Comparison of ENCODE assay signal across 12 mouse cellular contexts in the genomic region with DNA sequence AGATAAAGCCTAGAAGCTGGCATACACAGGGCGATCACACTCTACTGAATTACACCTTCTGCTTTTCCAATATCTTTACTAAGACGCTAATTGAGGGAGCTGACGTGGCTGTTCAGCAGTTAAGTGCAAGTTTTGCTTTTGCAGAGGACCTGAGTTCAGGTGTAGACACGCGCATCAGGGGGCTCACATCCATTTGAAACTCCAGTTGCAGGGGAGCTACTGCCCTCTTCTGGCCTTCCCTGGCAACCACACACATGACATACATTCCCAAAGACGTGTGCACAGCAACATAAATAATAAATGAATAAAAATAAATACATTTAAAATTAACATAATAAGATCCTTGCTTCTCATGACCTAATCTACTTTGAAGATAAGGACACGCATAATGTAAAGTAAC. TPM values are rescaled to one million over a fixed set of nuclear protein-coding genes. Genes with fewer than 3 reads are reported as not detected.
DNase-seq lines count a peak whose midpoint lies in the region; ATAC-seq and TF ChIP-seq lines count a peak whose summit lies in the region.
"Had no signal": no experiment of that assay in that cellular context is flagged by ENCODE, and none has a peak within 500 bp of the region (broad histone marks: within the 10 kb centered on the region; RNA-seq: fewer than 3 reads in every experiment).

No protein-coding gene starts in this region.

- H3K4me2 ChIP-seq in heart, embryonic 12.5 days: no peak overlapping the region
- H3K4me2 ChIP-seq in hindbrain, embryonic 13.5 days: no peak overlapping the region
- H3K4me2 ChIP-seq: stomach, embryonic 15.5 days had no signal

- no peaks in the 10 kb centered on the region for H3K27me3 ChIP-seq in heart, adult 2 months (ENCODE audit: control insufficient read depth, insufficient read depth, low read length)
- H3K27me3 ChIP-seq in heart, embryonic 12.5 days (replicated peaks): no peaks in the 10 kb centered on the region
- no peaks in the 10 kb centered on the region for H3K27me3 ChIP-seq in hindbrain, embryonic 13.5 days
- H3K27me3 ChIP-seq: megakaryocyte, embryonic 14.5 days; stomach, embryonic 15.5 days had no signal

- no peak for TF ChIP-seq EP300 in heart, adult 2 months (IDR thresholded peaks at IDR 0.05; ENCODE audit: insufficient read depth, low read depth, low read length)

- TF ChIP-seq POLR2A in heart, adult 2 months (IDR thresholded peaks at IDR 0.05; ENCODE audit: insufficient read depth, low read depth, low read length): no peak

- no peaks in the 10 kb centered on the region; the same call in 1 of the 2 replicates for H3K4me1 ChIP-seq in heart, adult 2 months (ENCODE audit: control insufficient read depth, insufficient read depth, low read length)
- 0 out of 2 replicates have a peak, but pooled peaks cover 2% of the 10 kb centered on the region for H3K4me1 ChIP-seq in heart, embryonic 12.5 days (replicated peaks)
- H3K4me1 ChIP-seq in hindbrain, embryonic 13.5 days (replicated peaks): peaks cover 3% of the 10 kb centered on the region

- H3K4me3 ChIP-seq in heart, adult 2 months: no peak overlapping the region
- H3K4me3 ChIP-seq in heart, embryonic 12.5 days: no peak overlapping the region
- H3K4me3 ChIP-seq in hindbrain, embryonic 13.5 days: no peak overlapping the region
- H3K4me3 ChIP-seq: megakaryocyte, embryonic 14.5 days; stomach, embryonic 15.5 days had no signal

- 86% methylated on average over 7 of the region's 7 CpGs for WGBS in heart, adult 2 months
- WGBS in heart, embryonic 12.5 days: 80% methylated on average over 7 of the region's 7 CpGs
- WGBS in hindbrain, embryonic 13.5 days: 89% methylated on average over 7 of the region's 7 CpGs

- no peaks in the 10 kb centered on the region for H3K9me3 ChIP-seq in heart, embryonic 12.5 days (replicated peaks)
- no peaks in the 10 kb centered on the region for H3K9me3 ChIP-seq in hindbrain, embryonic 13.5 days
- H3K9me3 ChIP-seq: megakaryocyte, embryonic 14.5 days; stomach, embryonic 15.5 days had no signal

- TF ChIP-seq CTCF in heart, adult 2 months (IDR thresholded peaks at IDR 0.05): peak; percentile 57

- no peak for DNase-seq in heart, adult 2 months
- peak; percentile 27 for DNase-seq in retina, postnatal 1 day
- DNase-seq in retina, embryonic 14.5 days (ENCODE audit: low spot score): no peak
- peak; percentile 18 for DNase-seq in c-Kit-positive CD71-positive TER-119-positive erythroid progenitor cells, embryonic 14.5 days (ENCODE audit: low spot score)
- peak; percentile 29 to 36 for DNase-seq in thymus, postnatal 36 days
- DNase-seq in Muller cell, postnatal 12 days (ENCODE audit: inconsistent ontology term): no peak
- DNase-seq: cerebellum, adult 18-20 months; heart, adult 18-20 months had no signal

- H3K79me2 ChIP-seq in heart, adult 2 months (replicated peaks; ENCODE audit: control insufficient read depth, insufficient read depth, low read length): no peaks in the 10 kb centered on the region

- H3K36me3 ChIP-seq in heart, adult 2 months (ENCODE audit: control insufficient read depth, insufficient read depth, low read length): 0 out of 2 replicates have a peak, but pooled peaks cover 2% of the 10 kb centered on the region
- peaks cover 2% of the 10 kb centered on the region; the same call in 1 of the 2 replicates for H3K36me3 ChIP-seq in heart, embryonic 12.5 days
- no peaks in the 10 kb centered on the region for H3K36me3 ChIP-seq in hindbrain, embryonic 13.5 days
- H3K36me3 ChIP-seq: stomach, embryonic 15.5 days had no signal

- ATAC-seq in heart, embryonic 12.5 days (ENCODE audit: insufficient number of reproducible peaks, low FRiP score): no peak
- no peak for ATAC-seq in hindbrain, embryonic 13.5 days (ENCODE audit: low FRiP score)

- H3K27ac ChIP-seq in heart, adult 2 months: no peak overlapping the region
- no peak overlapping the region for H3K27ac ChIP-seq in heart, embryonic 12.5 days (ENCODE audit: poor library complexity, severe bottlenecking)
- H3K27ac ChIP-seq in hindbrain, embryonic 13.5 days: no peak overlapping the region
- H3K27ac ChIP-seq: stomach, embryonic 15.5 days had no signal

- H3K9ac ChIP-seq in heart, adult 2 months (ENCODE audit: low read depth, low read length): no peak overlapping the region
- H3K9ac ChIP-seq in heart, embryonic 12.5 days: no peak overlapping the region
- H3K9ac ChIP-seq in hindbrain, embryonic 13.5 days: no peak overlapping the region
- H3K9ac ChIP-seq: stomach, embryonic 15.5 days had no signal

- intact Hi-C loops in heart, adult 2 months (cut with DNase I): no loop called here

RNA-seq across cellular contexts. Expression of gene Msrb2, which starts 2.5 kb away (rescaled TPM):
- 10 to 100 TPM; 52.8 to 64.0 TPM for total RNA-seq in heart, adult 2 months (2021)
- 76.9 and 116 TPM in 2 replicates for polyA plus RNA-seq in heart, adult 2 months (2012; rRNA removed)
- polyA plus RNA-seq in heart, embryonic 12.5 days (2016; fragmentation: Nextera tagmentation; extraction: Ambion mirVana): 34.6 and 37.9 TPM in 2 replicates
- 10.4 and 10.8 TPM in 2 replicates for polyA plus RNA-seq in hindbrain, embryonic 13.5 days (2015; fragmentation: Nextera tagmentation; extraction: Ambion mirVana)

Comparison
In these comparisons a context has a peak if more than half of its experiments do, and no peak if none do; other contexts are left out.
1. DNase-seq: peak in retina, postnatal 1 day (single experiment), c-Kit-positive CD71-positive TER-119-positive erythroid progenitor cells, embryonic 14.5 days (single experiment) and thymus, postnatal 36 days (2 of 2); none in heart, adult 2 months (0 of 2), retina, embryonic 14.5 days (single experiment) and Muller cell, postnatal 12 days (single experiment).